Mouse (Mus musculus) intestine, embryonic 16.5 days (tissue): ENCODE measurements around the gene Nvl. TPM values are rescaled to one million over a fixed set of nuclear protein-coding genes. Genes with fewer than 3 reads are reported as not detected.

Experiments used
- ATAC-seq: fragments of 200-750 bp; cut with Nextera tagmentation; 2 replicates; pipeline ENCODE4 v1.8.0; 2017; ENCODE audit warnings: moderate TSS enrichment, moderate library complexity
- H3K27ac ChIP-seq: fragments of 300-500 bp; sonication (generic); 2 replicates; pipeline ENCODE4 v1.5.1; 2014; ENCODE audit warnings: mild to moderate bottlenecking, low read length
- H3K27me3 ChIP-seq: fragments of 300-500 bp; sonication (generic); replicated peaks from 2 replicates; pipeline ENCODE4 v1.6.1; 2014; ENCODE audit warnings: low read length, control low read depth, mixed read lengths; ENCODE audit not compliant: control insufficient read depth, insufficient read depth
- H3K36me3 ChIP-seq: fragments of 300-500 bp; sonication (generic); 2 replicates; pipeline ENCODE4 v1.6.1; 2014; ENCODE audit warnings: low read length, control low read depth; ENCODE audit not compliant: control insufficient read depth, insufficient read depth
- H3K4me1 ChIP-seq: fragments of 300-500 bp; sonication (generic); 2 replicates; pipeline ENCODE4 v1.6.1; 2014; ENCODE audit warnings: low read length, control low read depth, mixed read lengths; ENCODE audit not compliant: control insufficient read depth, insufficient read depth
- H3K4me2 ChIP-seq: fragments of 300-500 bp; sonication (generic); 2 replicates; pipeline ENCODE4 v1.6.1; 2014; ENCODE audit warnings: low read depth, low read length, control low read depth
- H3K4me3 ChIP-seq: fragments of 300-500 bp; sonication (generic); 2 replicates; pipeline ENCODE4 v1.5.1; 2014; ENCODE audit warnings: mild to moderate bottlenecking, low read length
- H3K9ac ChIP-seq: fragments of 300-500 bp; sonication (generic); 2 replicates; pipeline ENCODE4 v1.6.1; 2014; ENCODE audit warnings: low read depth, low read length
- H3K9me3 ChIP-seq: fragments of 300-500 bp; sonication (generic); 2 replicates; pipeline ENCODE4 v1.6.1; 2016; ENCODE audit warnings: low read length, control low read depth; ENCODE audit not compliant: control insufficient read depth
- WGBS: fragments of 180-500 bp; shearing (Covaris S2); extraction: QIAGEN DNeasy Blood & Tissue Kit; methylation state at CpG from one replicate; pipeline ENCODE4 v1.1.7; 2014; 5-methylcytosine and 5-hydroxymethylcytosine counted together
- polyA plus RNA-seq: library from polyadenylated mRNA; unstranded; fragments of >200 nt; fragmentation: Nextera tagmentation; extraction: Ambion mirVana; gene quantifications from 2 replicates; pipeline ENCODE4 v1.2.1, GENCODE M21; 2015

Nvl gene
- polyA plus RNA-seq, 1 experiment from 2014 or later = 18.9 TPM

GRCm38 (mm10) chr1:181148540-181148939 lies 4.5 kb upstream of the Nvl start:
- Histone ChIP-seq H3K4me3 (no peak overlapping the region), H3K4me1 (peaks cover 21% of the 10 kb centered on the region), H3K9ac (no peak overlapping the region; the same call in 1 of the 2 replicates), H3K4me2 (0 out of 2 replicates have a peak overlapping the region, but pooled peaks have one; percentile 19), H3K9me3 (no peaks in the 10 kb centered on the region), H3K27me3 (no peaks in the 10 kb centered on the region), H3K27ac (peak overlapping the region; percentile 68), H3K36me3 (no peaks in the 10 kb centered on the region)
- peak; percentile 60 for ATAC-seq
- 53% methylated on average over 5 of the region's 5 CpGs for WGBS

- H3K4me3 ChIP-seq = no peak overlapping the region
- no peaks in the 10 kb centered on the region for H3K27me3 ChIP-seq
- no peaks in the 10 kb centered on the region for H3K36me3 ChIP-seq
- peaks cover 18% of the 10 kb centered on the region for H3K4me1 ChIP-seq
- 94% methylated on average over 2 of the region's 2 CpGs for WGBS
- H3K9ac ChIP-seq = no peak overlapping the region
- H3K9me3 ChIP-seq = no peaks in the 10 kb centered on the region
- H3K27ac ChIP-seq = no peak overlapping the region
- H3K4me2 ChIP-seq = no peak overlapping the region
- no peak for ATAC-seq
Observed at GRCm38 (mm10) chr1:181146187-181146586, 2.2 kb upstream of the Nvl start.

GRCm38 (mm10) chr1:181144966-181145365 lies 962 bp upstream of the Nvl start:
- Histone ChIP-seq H3K4me2 (peak overlapping the region; percentile 54), H3K27me3 (no peaks in the 10 kb centered on the region), H3K9ac (peak overlapping the region; percentile 80), H3K9me3 (no peaks in the 10 kb centered on the region), H3K27ac (peak overlapping the region; percentile 81; the same call in 1 of the 2 replicates), H3K36me3 (0 out of 2 replicates have a peak, but pooled peaks cover 3% of the 10 kb centered on the region), H3K4me1 (peaks cover 18% of the 10 kb centered on the region), H3K4me3 (peak overlapping the region; percentile 90)
- WGBS = 7% methylated on average over 12 of the region's 12 CpGs
- no peak for ATAC-seq

GRCm38 (mm10) chr1:181143609-181143949 lies 425 bp downstream of the Nvl start:
- Histone ChIP-seq H3K4me3 (peak overlapping the region; percentile 90), H3K36me3 (0 out of 2 replicates have a peak, but pooled peaks cover 3% of the 10 kb centered on the region), H3K27ac (peak overlapping the region; percentile 81; the same call in 1 of the 2 replicates), H3K9ac (peak overlapping the region; percentile 80), H3K4me2 (peak overlapping the region; percentile 69), H3K9me3 (no peaks in the 10 kb centered on the region), H3K4me1 (peaks cover 16% of the 10 kb centered on the region), H3K27me3 (no peaks in the 10 kb centered on the region)
- peak; percentile 29; the same call in 1 of the 2 replicates for ATAC-seq
- WGBS = 0% methylated on average over 12 of the region's 12 CpGs

GRCm38 (mm10) chr1:181138730-181139129 lies 5.3 kb downstream of the Nvl start:
- H3K9ac ChIP-seq = no peak overlapping the region
- no peaks in the 10 kb centered on the region for H3K27me3 ChIP-seq
- H3K4me3 ChIP-seq = no peak overlapping the region
- H3K36me3 ChIP-seq = peaks cover 11% of the 10 kb centered on the region; the same call in 1 of the 2 replicates
- no peaks in the 10 kb centered on the region for H3K9me3 ChIP-seq
- peaks cover 8% of the 10 kb centered on the region for H3K4me1 ChIP-seq
- H3K27ac ChIP-seq = no peak overlapping the region
- no peak for ATAC-seq
- 91% methylated on average over 7 of the region's 7 CpGs for WGBS
- no peak overlapping the region for H3K4me2 ChIP-seq

- no peaks in the 10 kb centered on the region for H3K4me1 ChIP-seq
- H3K27ac ChIP-seq = no peak overlapping the region
- no peaks in the 10 kb centered on the region for H3K9me3 ChIP-seq
- no peak overlapping the region for H3K9ac ChIP-seq
- no peak overlapping the region for H3K4me2 ChIP-seq
- WGBS = 92% methylated on average over 6 of the region's 6 CpGs
- no peak for ATAC-seq
- H3K27me3 ChIP-seq = no peaks in the 10 kb centered on the region
- H3K36me3 ChIP-seq = peaks cover 12% of the 10 kb centered on the region; the same call in 1 of the 2 replicates
- H3K4me3 ChIP-seq = no peak overlapping the region
Observed at GRCm38 (mm10) chr1:181131915-181132314, 12.1 kb downstream of the Nvl start.

- no peak overlapping the region for H3K9ac ChIP-seq
- 91% methylated on average over 9 of the region's 9 CpGs for whole genome bisulfite sequencing
- H3K27me3 ChIP-seq = no peaks in the 10 kb centered on the region
- H3K9me3 ChIP-seq = no peaks in the 10 kb centered on the region
- H3K4me1 ChIP-seq = no peaks in the 10 kb centered on the region
- peaks cover 13% of the 10 kb centered on the region; the same call in 1 of the 2 replicates for H3K36me3 ChIP-seq
- ATAC-seq = no peak
- no peak overlapping the region for H3K4me3 ChIP-seq
- no peak overlapping the region for H3K27ac ChIP-seq
- H3K4me2 ChIP-seq = no peak overlapping the region
Observed at GRCm38 (mm10) chr1:181126766-181127165, 17.2 kb downstream of the Nvl start.

- no peak for ATAC-seq
- Histone ChIP-seq H3K4me2 (no peak overlapping the region), H3K36me3 (peaks cover 13% of the 10 kb centered on the region; the same call in 1 of the 2 replicates), H3K9ac (no peak overlapping the region), H3K4me1 (no peaks in the 10 kb centered on the region), H3K4me3 (no peak overlapping the region), H3K27ac (no peak overlapping the region), H3K9me3 (no peaks in the 10 kb centered on the region), H3K27me3 (no peaks in the 10 kb centered on the region)
- WGBS = 95% methylated on average over 3 of the region's 3 CpGs
Observed at GRCm38 (mm10) chr1:181125916-181126315, 18.1 kb downstream of the Nvl start.

GRCm38 (mm10) chr1:181124145-181124544 lies 19.9 kb downstream of the Nvl start:
- H3K27me3 ChIP-seq = no peaks in the 10 kb centered on the region
- ATAC-seq = no peak
- no peak overlapping the region for H3K9ac ChIP-seq
- WGBS = 95% methylated on average over 2 of the region's 2 CpGs
- H3K36me3 ChIP-seq = peaks cover 9% of the 10 kb centered on the region; the same call in 1 of the 2 replicates
- H3K4me3 ChIP-seq = no peak overlapping the region
- no peaks in the 10 kb centered on the region for H3K4me1 ChIP-seq
- no peaks in the 10 kb centered on the region for H3K9me3 ChIP-seq
- no peak overlapping the region for H3K27ac ChIP-seq
- H3K4me2 ChIP-seq = no peak overlapping the region

- WGBS = 91% methylated on average over 4 of the region's 4 CpGs
- Histone ChIP-seq H3K4me3 (no peak overlapping the region), H3K27ac (no peak overlapping the region), H3K4me2 (no peak overlapping the region), H3K36me3 (peaks cover 18% of the 10 kb centered on the region), H3K27me3 (no peaks in the 10 kb centered on the region), H3K4me1 (no peaks in the 10 kb centered on the region), H3K9me3 (no peaks in the 10 kb centered on the region), H3K9ac (no peak overlapping the region)
- ATAC-seq = no peak
Observed at GRCm38 (mm10) chr1:181117112-181117511, 26.9 kb downstream of the Nvl start.
